Mouse (Mus musculus): Measurements from ENCODE around the gene Man2a1.

The Man2a1 gene

GRCm38 (mm10) chr17:64630506-64630905 is 30.0 kb downstream of the Man2a1 start:
- DNase-seq (ENCODE audit: low spot score): no peak

- no peak for DNase-seq (ENCODE audit: low spot score)
Observed at GRCm38 (mm10) chr17:64637868-64638537, 37.5 kb downstream of the Man2a1 start.

DNA sequence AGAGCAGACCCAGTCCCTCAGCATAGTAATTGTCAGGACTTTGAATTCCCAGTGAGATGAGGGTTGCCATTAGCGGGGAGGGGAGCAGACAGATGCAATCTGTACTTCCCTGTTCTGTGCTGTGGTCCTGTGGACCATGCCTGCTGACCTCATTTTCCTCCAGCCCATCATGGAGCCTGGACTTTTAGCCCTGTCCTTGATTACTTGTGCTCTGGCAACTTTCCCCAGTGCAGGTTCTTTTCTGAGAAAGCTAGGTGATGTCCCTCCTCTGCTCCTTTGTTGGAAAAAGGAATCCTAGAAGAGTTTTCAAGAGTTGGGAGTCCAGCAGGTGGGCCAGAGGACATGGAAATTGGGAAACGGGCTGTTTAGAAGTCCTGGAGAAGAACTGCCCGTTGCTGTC is 40.8 kb downstream of the Man2a1 start:
- no peak for DNase-seq (ENCODE audit: low spot score)

- no peak for DNase-seq (ENCODE audit: low spot score)
Observed at GRCm38 (mm10) chr17:64643644-64644043, 43.1 kb downstream of the Man2a1 start.

- DNase-seq (ENCODE audit: low spot score): no peak
Observed at GRCm38 (mm10) chr17:64644888-64645605, 44.5 kb downstream of the Man2a1 start.

DNA sequence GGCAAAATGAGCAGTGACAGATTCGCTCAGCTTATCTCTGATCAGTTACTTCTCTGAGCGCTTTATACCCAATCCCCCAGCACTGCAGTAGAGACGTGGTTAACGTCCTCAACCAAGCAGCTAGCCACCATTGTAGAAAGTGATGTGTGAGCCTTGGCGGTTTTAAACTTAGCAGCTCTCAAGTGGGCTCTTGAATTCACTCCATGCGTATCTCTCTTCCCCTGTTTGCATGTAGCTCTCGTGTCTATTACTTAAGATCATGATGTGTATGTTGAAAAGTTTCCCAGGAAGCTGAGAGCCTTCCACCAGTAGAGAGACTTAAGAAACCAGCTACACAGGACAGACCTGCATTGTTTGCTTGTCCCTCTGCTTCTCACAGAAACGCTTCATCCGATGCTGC is 46.9 kb downstream of the Man2a1 start:
- DNase-seq (ENCODE audit: low spot score): no peak

DNA sequence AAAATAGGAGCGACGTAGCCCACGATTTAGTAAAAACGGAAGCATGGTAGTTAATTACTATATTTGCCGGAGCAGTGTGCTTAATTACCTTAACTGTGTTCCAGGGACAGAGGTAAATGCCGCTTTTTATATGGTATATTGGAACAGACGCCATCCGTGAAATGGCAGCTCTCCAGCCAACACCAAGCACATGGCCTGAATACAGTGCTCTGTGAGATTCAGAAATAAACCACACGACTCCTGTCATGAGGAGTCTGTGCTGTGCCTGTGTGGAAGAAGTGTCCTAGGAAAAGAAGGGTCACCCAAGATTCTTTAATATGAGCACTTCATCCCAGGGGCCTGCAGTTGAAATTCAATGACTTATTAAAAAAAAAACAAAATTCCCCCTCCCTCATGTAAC is 50.2 kb downstream of the Man2a1 start:
- DNase-seq (ENCODE audit: low spot score): no peak

GRCm38 (mm10) chr17:64653621-64654020 is 53.1 kb downstream of the Man2a1 start:
- no peak for DNase-seq (ENCODE audit: low spot score)

- no peak for DNase-seq (ENCODE audit: low spot score)
Observed at GRCm38 (mm10) chr17:64659682-64660081, 59.1 kb downstream of the Man2a1 start.

DNA sequence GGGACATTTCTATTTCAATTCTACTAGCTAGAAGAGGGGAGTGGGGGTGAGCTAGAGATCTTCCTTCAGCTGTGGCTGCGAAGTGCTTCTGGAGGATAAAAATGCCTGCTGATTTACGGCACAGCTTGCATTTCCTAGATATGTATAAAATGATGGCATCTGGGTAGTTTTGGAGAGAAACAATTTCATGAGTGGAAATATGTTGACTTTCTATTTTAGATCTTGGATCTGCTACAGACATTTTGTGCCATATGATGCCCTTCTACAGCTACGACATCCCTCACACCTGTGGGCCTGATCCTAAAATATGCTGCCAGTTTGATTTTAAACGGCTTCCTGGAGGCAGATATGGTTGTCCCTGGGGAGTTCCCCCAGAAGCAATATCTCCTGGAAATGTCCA is 66.0 kb downstream of the Man2a1 start:
- DNase-seq (ENCODE audit: low spot score): no peak

DNA sequence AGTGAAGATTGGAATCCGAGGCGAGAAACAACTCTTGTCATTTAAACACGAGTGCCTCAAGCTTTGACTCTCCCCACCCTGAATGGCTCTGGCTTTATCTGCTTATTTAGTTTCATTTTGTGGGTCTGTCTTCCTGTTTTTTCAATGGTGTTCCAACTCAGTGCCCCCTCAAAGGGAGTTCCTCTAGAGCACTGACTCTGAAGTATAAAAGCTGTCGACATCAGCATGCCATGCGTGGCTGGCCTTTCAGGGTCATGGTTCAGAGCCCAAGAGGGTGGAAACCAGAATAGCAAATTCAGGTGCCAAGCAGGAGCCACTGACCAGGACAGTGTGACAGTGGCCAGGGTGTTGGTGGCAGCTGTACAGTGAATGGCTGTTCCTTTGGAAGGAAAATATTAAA is 68.0 kb downstream of the Man2a1 start:
- DNase-seq (ENCODE audit: low spot score): no peak

DNA sequence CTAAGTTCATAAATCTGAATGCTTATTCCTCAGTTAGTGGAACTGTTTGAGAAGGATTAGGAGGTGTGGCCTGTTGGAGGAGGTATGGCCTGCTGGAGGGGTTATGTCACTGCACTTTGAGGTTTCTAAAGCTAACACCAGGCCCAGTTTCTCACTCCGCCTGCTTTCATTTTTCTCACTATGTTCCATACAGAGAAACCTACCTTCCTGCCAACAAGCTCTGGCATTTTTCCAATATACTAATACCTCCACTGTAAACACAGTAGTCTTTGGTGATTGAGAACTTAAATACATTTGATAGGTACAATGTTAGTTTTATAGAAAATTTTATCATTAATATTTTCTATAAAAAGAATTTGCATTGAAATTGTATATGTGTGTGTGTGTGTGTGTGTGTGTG is 73.9 kb downstream of the Man2a1 start:
- DNase-seq (ENCODE audit: low spot score): no peak

GRCm38 (mm10) chr17:64674980-64675379 is 74.4 kb downstream of the Man2a1 start:
- no peak for DNase-seq (ENCODE audit: low spot score)

- DNase-seq (ENCODE audit: low spot score): no peak
Observed at GRCm38 (mm10) chr17:64676735-64677469, 76.4 kb downstream of the Man2a1 start.

DNA sequence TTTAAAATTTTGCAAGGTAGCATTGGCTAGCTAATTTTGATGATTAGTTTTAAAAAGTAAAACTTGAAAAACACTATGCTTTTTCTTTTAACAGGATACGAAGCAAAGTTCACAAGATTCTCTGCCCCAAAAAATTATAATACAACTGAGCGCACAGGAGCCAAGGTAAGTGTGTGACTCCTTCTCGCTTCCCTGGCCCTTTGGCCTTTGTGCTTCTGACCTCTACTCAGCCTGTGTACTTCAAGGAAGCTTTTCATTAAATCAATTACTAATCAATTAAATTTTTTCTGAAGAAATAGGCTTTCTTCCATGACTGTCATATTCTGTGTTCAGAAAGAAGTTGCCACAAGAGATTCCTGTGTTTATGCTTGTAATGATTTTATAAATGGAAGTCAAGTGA is 80.9 kb downstream of the Man2a1 start:
- DNase-seq (ENCODE audit: low spot score): no peak

DNA sequence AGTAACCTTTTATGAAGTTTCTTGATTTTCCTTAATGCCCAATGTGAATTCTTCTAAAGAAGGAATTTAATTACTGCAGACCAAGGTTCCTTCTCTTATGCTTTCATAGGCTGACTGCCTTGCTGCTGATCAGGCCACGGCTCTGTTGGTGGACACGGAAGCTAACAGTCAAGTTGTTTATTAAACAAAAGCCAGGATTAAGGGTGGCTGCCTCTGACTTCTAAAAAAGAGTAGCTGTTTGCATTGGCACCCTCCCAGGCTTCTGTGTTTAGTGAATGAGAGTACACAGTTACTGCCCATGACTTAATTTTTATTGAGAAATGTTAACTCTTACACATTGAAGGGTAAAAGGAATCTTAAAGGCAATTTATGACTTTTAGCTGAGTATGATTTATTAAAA is 81.4 kb downstream of the Man2a1 start:
- no peak for DNase-seq (ENCODE audit: low spot score)

- DNase-seq (ENCODE audit: low spot score): no peak
Observed at GRCm38 (mm10) chr17:64684088-64684487, 83.6 kb downstream of the Man2a1 start.

GRCm38 (mm10) chr17:64685216-64685903 is 84.8 kb downstream of the Man2a1 start:
- no peak for DNase-seq (ENCODE audit: low spot score)

- DNase-seq (ENCODE audit: low spot score): no peak
Observed at GRCm38 (mm10) chr17:64689614-64690013, 89.1 kb downstream of the Man2a1 start.

DNA sequence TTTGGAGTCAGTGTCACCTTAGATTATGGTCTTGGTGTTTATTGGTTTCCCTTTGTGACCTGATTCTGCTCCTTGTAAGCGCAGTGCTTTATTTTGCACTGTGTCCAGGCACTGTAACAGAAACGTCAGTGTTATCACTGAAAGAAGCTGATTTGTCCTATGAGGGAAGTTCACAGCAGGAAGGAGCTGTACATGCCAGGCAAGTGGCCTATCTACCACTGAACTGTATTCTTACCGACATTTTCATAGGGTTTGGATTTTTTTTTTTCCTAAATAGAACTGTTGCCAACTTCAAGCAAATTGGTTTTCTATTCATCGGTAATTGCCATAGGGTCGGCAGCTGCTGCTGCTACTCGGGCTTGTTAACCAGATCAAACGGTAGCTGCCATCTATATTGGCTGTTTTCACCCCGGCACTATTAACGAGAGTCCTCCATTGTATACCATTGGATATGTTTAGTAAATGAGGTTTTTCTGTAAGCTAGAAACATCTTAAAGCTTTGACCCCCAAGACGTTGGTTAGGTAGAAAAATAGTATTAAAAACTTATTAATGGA is 96.8 kb downstream of the Man2a1 start:
- DNase-seq (ENCODE audit: low spot score): no peak

GRCm38 (mm10) chr17:64698516-64698915 is 98.0 kb downstream of the Man2a1 start:
- no peak for DNase-seq (ENCODE audit: low spot score)

GRCm38 (mm10) chr17:64703649-64704230 is 103.2 kb downstream of the Man2a1 start:
- DNase-seq (ENCODE audit: low spot score): no peak

Data from urinary bladder, postnatal 10 days (tissue).